Mouse (Mus musculus) frontal cortex, postnatal 36 days (tissue): ENCODE measurements around the gene Itgb5.
A peak's percentile ranks its signal among the peaks of the same experiment; 100 is the strongest.

Experiments used
- DNase-seq, 2 experiments: peaks; one replicate each; pipeline ENCODE4 v3.0.0; 2022; ENCODE audit warnings: low spot score in 2 of 2

Itgb5 gene

GRCm38 (mm10) chr16:33878041-33878783, 48.7 kb downstream of the Itgb5 start:
- DNase-seq: no peak

GRCm38 (mm10) chr16:33879031-33879430, 49.6 kb downstream of the Itgb5 start:
- DNase-seq: no peak

- DNase-seq: no peak
Observed at GRCm38 (mm10) chr16:33879556-33879955, 50.1 kb downstream of the Itgb5 start.

- no peak for DNase-seq
Observed at GRCm38 (mm10) chr16:33880765-33881164, 51.3 kb downstream of the Itgb5 start.

GRCm38 (mm10) chr16:33882540-33882939, 53.1 kb downstream of the Itgb5 start:
- DNase-seq: no peak

GRCm38 (mm10) chr16:33883046-33883975, 53.8 kb downstream of the Itgb5 start:
- DNase-seq: peak; percentile 30 to 40

- no peak for DNase-seq
Observed at GRCm38 (mm10) chr16:33884201-33884600, 54.7 kb downstream of the Itgb5 start.

GRCm38 (mm10) chr16:33885021-33885471, 55.6 kb downstream of the Itgb5 start:
- no peak for DNase-seq

GRCm38 (mm10) chr16:33885671-33886328, 56.3 kb downstream of the Itgb5 start:
- no peak for DNase-seq

GRCm38 (mm10) chr16:33886665-33887064, 57.2 kb downstream of the Itgb5 start:
- no peak for DNase-seq

- no peak for DNase-seq
Observed at GRCm38 (mm10) chr16:33887981-33888380, 58.5 kb downstream of the Itgb5 start.

- no peak for DNase-seq
Observed at GRCm38 (mm10) chr16:33889000-33889607, 59.6 kb downstream of the Itgb5 start.

GRCm38 (mm10) chr16:33891099-33891498, 61.6 kb downstream of the Itgb5 start:
- no peak for DNase-seq

GRCm38 (mm10) chr16:33891561-33892281, 62.3 kb downstream of the Itgb5 start:
- DNase-seq: peak; percentile 37 to 55

GRCm38 (mm10) chr16:33892539-33892938, 63.1 kb downstream of the Itgb5 start:
- no peak for DNase-seq

- DNase-seq: no peak
Observed at GRCm38 (mm10) chr16:33893796-33894195, 64.3 kb downstream of the Itgb5 start.

- DNase-seq: no peak
Observed at GRCm38 (mm10) chr16:33894449-33894848, 65.0 kb downstream of the Itgb5 start.

- DNase-seq: no peak
Observed at GRCm38 (mm10) chr16:33895690-33896089, 66.2 kb downstream of the Itgb5 start.

- no peak for DNase-seq
Observed at GRCm38 (mm10) chr16:33896801-33897200, 67.3 kb downstream of the Itgb5 start.

- DNase-seq: no peak
Observed at GRCm38 (mm10) chr16:33903664-33904441, 74.4 kb downstream of the Itgb5 start.
